Mouse (Mus musculus) liver, embryonic 15.5 days (tissue): ENCODE data around the gene Cep55. TPM values are rescaled to one million over a fixed set of nuclear protein-coding genes. Genes with fewer than 3 reads are reported as not detected.
A peak's percentile ranks its signal among the peaks of the same experiment; 100 is the strongest.

Source experiments
- ATAC-seq: fragments of 200-750 bp; cut with Nextera tagmentation; 2 replicates; pipeline ENCODE4 v1.8.0; 2017; ENCODE audit warnings: moderate number of reproducible peaks, mild to moderate bottlenecking, moderate library complexity; ENCODE audit not compliant: insufficient read depth
- H3K27ac ChIP-seq: fragments of 300-500 bp; sonication (generic); replicated peaks from 2 replicates; pipeline ENCODE4 v1.5.1; 2015; ENCODE audit warnings: mild to moderate bottlenecking, inconsistent platforms
- H3K27me3 ChIP-seq: fragments of 300-500 bp; sonication (generic); 2 replicates; pipeline ENCODE4 v1.6.1; 2015; ENCODE audit warnings: mild to moderate bottlenecking, inconsistent platforms
- H3K36me3 ChIP-seq: fragments of 300-500 bp; sonication (generic); replicated peaks from 2 replicates; pipeline ENCODE4 v1.6.1; 2015; ENCODE audit warnings: moderate library complexity, mild to moderate bottlenecking, inconsistent platforms
- H3K4me1 ChIP-seq: fragments of 300-500 bp; sonication (generic); replicated peaks from 2 replicates; pipeline ENCODE4 v1.6.1; 2015; ENCODE audit warnings: inconsistent platforms
- H3K4me2 ChIP-seq: fragments of 300-500 bp; sonication (generic); 2 replicates; pipeline ENCODE4 v1.6.1; 2015; ENCODE audit warnings: moderate library complexity, mild to moderate bottlenecking, inconsistent platforms
- H3K4me3 ChIP-seq: fragments of 300-500 bp; sonication (generic); replicated peaks from 2 replicates; pipeline ENCODE4 v1.5.1; 2015; ENCODE audit warnings: mild to moderate bottlenecking, inconsistent platforms
- H3K9ac ChIP-seq: fragments of 300-500 bp; sonication (generic); 2 replicates; pipeline ENCODE4 v1.6.1; 2015; ENCODE audit warnings: moderate library complexity, mild to moderate bottlenecking, inconsistent platforms
- H3K9me3 ChIP-seq: fragments of 300-500 bp; sonication (generic); replicated peaks from 2 replicates; pipeline ENCODE4 v1.6.1; 2016; ENCODE audit warnings: inconsistent platforms
- WGBS: fragments of 180-500 bp; shearing (Covaris S2); methylation state at CpG from one replicate; pipeline ENCODE4 v1.1.7; 2015; ENCODE audit warnings: mixed read lengths; ENCODE audit not compliant: insufficient replicate concordance; 5-methylcytosine and 5-hydroxymethylcytosine counted together
- polyA plus RNA-seq: library from polyadenylated mRNA; unstranded; fragments of >200 nt; fragmentation: Nextera tagmentation; extraction: Ambion mirVana; gene quantifications from 2 replicates; pipeline ENCODE4 v1.2.1, GENCODE M21; 2015

The Cep55 gene
- polyA plus RNA-seq, 1 experiment from 2014 or later: 5.3 TPM

DNA sequence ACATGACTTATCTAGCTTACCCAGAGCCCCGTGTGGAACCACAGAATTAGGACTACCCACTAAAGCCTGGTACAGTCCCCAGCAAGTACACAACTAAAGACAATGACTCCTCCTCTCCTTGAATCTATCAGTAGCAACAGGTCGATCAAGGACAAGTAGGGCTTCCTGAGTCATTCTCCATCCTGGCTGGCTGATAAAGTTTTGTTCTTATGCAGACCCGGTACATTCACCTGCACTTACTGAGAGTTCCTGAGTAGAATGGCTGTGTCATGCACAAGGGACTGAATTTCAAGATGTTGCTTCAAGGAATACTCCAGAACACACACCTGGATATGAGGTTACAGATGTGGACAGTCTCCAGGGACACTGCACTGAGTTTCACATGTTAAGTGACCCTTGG is 9.6 kb upstream of the Cep55 start:
- Histone ChIP-seq H3K4me3 (no peak overlapping the region), H3K27ac (no peak overlapping the region), H3K9ac (no peak overlapping the region), H3K27me3 (peaks cover 47% of the 10 kb centered on the region), H3K9me3 (no peaks in the 10 kb centered on the region), H3K4me1 (no peaks in the 10 kb centered on the region; the same call in 1 of the 2 replicates), H3K36me3 (no peaks in the 10 kb centered on the region), H3K4me2 (no peak overlapping the region)
- no peak for ATAC-seq
- 59% methylated on average over 3 of the region's 3 CpGs for WGBS

- no peak for ATAC-seq
- 61% methylated on average over 1 of the region's 1 CpGs for WGBS
- H3K36me3 ChIP-seq: no peaks in the 10 kb centered on the region
- H3K9me3 ChIP-seq: no peaks in the 10 kb centered on the region
- H3K4me3 ChIP-seq: no peak overlapping the region
- no peak overlapping the region for H3K27ac ChIP-seq
- H3K27me3 ChIP-seq: peaks cover 47% of the 10 kb centered on the region
- peaks cover 10% of the 10 kb centered on the region; the same call in 1 of the 2 replicates for H3K4me1 ChIP-seq
- no peak overlapping the region for H3K4me2 ChIP-seq
- no peak overlapping the region for H3K9ac ChIP-seq
Observed at GRCm38 (mm10) chr19:38049686-38050085, 5.1 kb upstream of the Cep55 start.

GRCm38 (mm10) chr19:38053227-38054041 is 1.4 kb upstream of the Cep55 start:
- H3K27me3 ChIP-seq: peaks cover 42% of the 10 kb centered on the region
- 16% methylated on average over 8 of the region's 8 CpGs for WGBS
- peak overlapping the region; percentile 61 for H3K4me2 ChIP-seq
- peaks cover 14% of the 10 kb centered on the region for H3K4me1 ChIP-seq
- peak overlapping the region; percentile 64 for H3K4me3 ChIP-seq
- H3K9me3 ChIP-seq: no peaks in the 10 kb centered on the region
- 0 out of 2 replicates have a peak, but pooled peaks cover 3% of the 10 kb centered on the region for H3K36me3 ChIP-seq
- no peak for ATAC-seq
- no peak overlapping the region for H3K27ac ChIP-seq
- no peak overlapping the region for H3K9ac ChIP-seq

DNA sequence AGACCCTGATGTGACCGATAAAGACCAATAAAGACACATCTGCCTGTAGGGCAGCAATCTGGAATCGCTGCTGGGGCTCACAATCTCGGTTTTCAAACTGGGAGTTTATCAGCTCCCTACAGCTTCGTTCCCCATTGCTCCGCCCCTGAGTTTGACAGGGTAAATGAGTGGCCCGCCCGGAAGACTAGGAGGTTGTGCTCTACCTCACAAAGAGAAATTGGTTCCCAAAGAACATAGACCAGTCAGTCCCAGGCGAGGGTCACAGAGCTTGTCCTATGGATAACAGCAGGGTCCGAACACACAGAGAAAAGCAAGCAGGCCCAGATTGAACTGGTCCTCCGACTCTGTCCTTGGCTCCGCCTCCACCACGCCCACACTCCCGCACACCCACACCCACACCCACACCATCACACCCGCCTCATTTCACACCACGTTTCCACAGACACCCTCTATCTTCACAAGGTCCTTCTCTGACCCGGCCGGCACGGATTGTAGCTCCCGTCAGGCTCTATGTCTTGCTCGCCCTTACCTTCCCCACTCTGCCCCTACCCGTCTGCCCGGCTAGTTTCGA is 577 bp upstream of the Cep55 start:
- Histone ChIP-seq H3K9me3 (no peaks in the 10 kb centered on the region), H3K9ac (no peak overlapping the region), H3K36me3 (0 out of 2 replicates have a peak, but pooled peaks cover 3% of the 10 kb centered on the region), H3K4me3 (peak overlapping the region; percentile 64), H3K27me3 (peaks cover 42% of the 10 kb centered on the region), H3K4me2 (peak overlapping the region; percentile 61), H3K27ac (no peak overlapping the region), H3K4me1 (peaks cover 14% of the 10 kb centered on the region)
- peak; percentile 78 for ATAC-seq
- under 1% methylated on average over 23 of the region's 23 CpGs for WGBS

- no peak overlapping the region for H3K27ac ChIP-seq
- H3K4me2 ChIP-seq: peak overlapping the region; percentile 61
- ATAC-seq: no peak
- H3K4me3 ChIP-seq: peak overlapping the region; percentile 64
- H3K9ac ChIP-seq: no peak overlapping the region
- H3K4me1 ChIP-seq: peaks cover 14% of the 10 kb centered on the region
- WGBS: 7% methylated on average over 6 of the region's 6 CpGs
- peaks cover 7% of the 10 kb centered on the region for H3K36me3 ChIP-seq
- peaks cover 42% of the 10 kb centered on the region for H3K27me3 ChIP-seq
- no peaks in the 10 kb centered on the region for H3K9me3 ChIP-seq
Observed at GRCm38 (mm10) chr19:38055798-38056197, 987 bp downstream of the Cep55 start.

GRCm38 (mm10) chr19:38056276-38056675 is 1.5 kb downstream of the Cep55 start:
- 39% methylated on average over 3 of the region's 3 CpGs for WGBS
- H3K27ac ChIP-seq: no peak overlapping the region
- H3K4me3 ChIP-seq: no peak overlapping the region
- H3K36me3 ChIP-seq: peaks cover 7% of the 10 kb centered on the region
- peaks cover 40% of the 10 kb centered on the region for H3K27me3 ChIP-seq
- 0 out of 2 replicates have a peak overlapping the region, but pooled peaks have one; percentile 4 for H3K4me2 ChIP-seq
- H3K4me1 ChIP-seq: peaks cover 14% of the 10 kb centered on the region
- H3K9me3 ChIP-seq: no peaks in the 10 kb centered on the region
- H3K9ac ChIP-seq: no peak overlapping the region
- ATAC-seq: no peak

DNA sequence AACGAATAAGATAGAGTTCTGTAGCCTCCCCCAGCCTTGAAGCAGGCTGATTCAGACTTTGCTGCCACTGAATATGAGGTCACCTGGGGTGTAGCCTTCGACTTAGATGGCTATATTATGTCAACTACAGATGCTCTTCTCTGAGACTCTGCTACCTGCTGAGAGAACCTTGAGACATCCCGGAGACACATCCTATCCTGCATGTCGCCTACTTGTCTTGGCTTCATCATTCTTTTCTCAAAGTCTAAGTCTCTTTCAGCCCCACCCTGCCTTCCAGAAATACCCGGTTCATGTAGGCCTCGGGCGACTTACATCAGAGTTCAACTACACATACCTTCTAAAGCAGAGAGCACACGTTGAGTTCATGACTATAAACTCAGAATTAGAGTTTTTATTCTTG is 2.1 kb downstream of the Cep55 start:
- Histone ChIP-seq H3K9ac (no peak overlapping the region), H3K36me3 (peaks cover 7% of the 10 kb centered on the region), H3K4me3 (no peak overlapping the region), H3K4me2 (no peak overlapping the region), H3K4me1 (peaks cover 14% of the 10 kb centered on the region), H3K9me3 (no peaks in the 10 kb centered on the region), H3K27ac (no peak overlapping the region), H3K27me3 (peaks cover 38% of the 10 kb centered on the region)
- 74% methylated on average over 8 of the region's 8 CpGs for WGBS
- no peak for ATAC-seq

DNA sequence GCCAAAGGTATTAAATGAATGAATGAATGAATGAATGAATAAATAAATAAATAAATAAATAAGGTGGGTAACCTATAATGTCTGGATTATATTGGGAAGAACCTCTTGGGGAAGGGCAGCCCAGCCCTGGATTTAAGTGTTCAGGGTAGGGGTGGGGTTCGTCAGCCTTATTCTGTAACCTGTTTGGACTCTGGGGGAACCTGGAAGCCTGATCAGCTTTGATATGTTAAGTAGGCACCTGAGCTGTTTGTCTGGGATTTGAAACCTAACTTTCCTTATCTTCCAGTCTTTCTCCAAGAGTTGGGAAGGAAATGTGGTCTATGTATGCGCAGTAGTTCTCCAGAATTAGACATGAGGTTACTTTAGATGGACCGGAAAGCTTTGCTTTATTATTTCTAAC is 8.4 kb downstream of the Cep55 start:
- peaks cover 9% of the 10 kb centered on the region for H3K36me3 ChIP-seq
- no peak overlapping the region for H3K27ac ChIP-seq
- WGBS: 62% methylated on average over 3 of the region's 3 CpGs
- no peaks in the 10 kb centered on the region for H3K4me1 ChIP-seq
- no peak overlapping the region for H3K4me3 ChIP-seq
- no peak overlapping the region for H3K9ac ChIP-seq
- no peaks in the 10 kb centered on the region for H3K27me3 ChIP-seq
- ATAC-seq: no peak
- no peaks in the 10 kb centered on the region for H3K9me3 ChIP-seq
- H3K4me2 ChIP-seq: no peak overlapping the region

DNA sequence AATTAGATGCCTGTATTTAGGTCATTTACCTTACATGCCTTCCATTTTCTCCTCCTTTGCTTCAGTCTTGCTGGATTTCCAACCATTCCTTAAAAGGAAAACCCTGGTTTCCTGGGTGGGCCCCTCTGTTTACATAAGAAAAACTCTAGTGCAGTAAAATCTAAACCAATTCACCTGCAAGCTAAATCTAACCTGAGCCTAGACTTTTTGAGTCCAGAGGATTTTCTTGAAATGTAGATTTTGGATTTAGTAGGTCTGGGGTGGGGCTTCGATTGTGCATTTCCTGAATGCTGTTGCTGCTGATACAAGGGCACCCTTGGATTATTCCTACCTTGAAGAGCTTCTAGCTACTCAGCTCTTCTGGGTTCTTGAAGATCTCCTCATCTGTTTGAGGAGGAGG is 9.2 kb downstream of the Cep55 start:
- Histone ChIP-seq H3K27ac (no peak overlapping the region), H3K4me2 (no peak overlapping the region), H3K9me3 (no peaks in the 10 kb centered on the region), H3K36me3 (peaks cover 9% of the 10 kb centered on the region), H3K9ac (no peak overlapping the region), H3K4me3 (no peak overlapping the region), H3K27me3 (no peaks in the 10 kb centered on the region), H3K4me1 (no peaks in the 10 kb centered on the region)
- 63% methylated on average over 1 of the region's 1 CpGs for WGBS
- ATAC-seq: no peak

- Histone ChIP-seq H3K36me3 (peaks cover 21% of the 10 kb centered on the region; the same call in 1 of the 2 replicates), H3K9ac (no peak overlapping the region), H3K27me3 (no peaks in the 10 kb centered on the region), H3K9me3 (no peaks in the 10 kb centered on the region), H3K4me1 (no peaks in the 10 kb centered on the region), H3K4me3 (no peak overlapping the region), H3K27ac (no peak overlapping the region), H3K4me2 (no peak overlapping the region)
- no peak for ATAC-seq
- 85% methylated on average over 5 of the region's 5 CpGs for WGBS
Observed at GRCm38 (mm10) chr19:38073226-38073625, 18.4 kb downstream of the Cep55 start.

- WGBS: 65% methylated on average over 11 of the region's 11 CpGs
- H3K9me3 ChIP-seq: no peaks in the 10 kb centered on the region
- H3K4me3 ChIP-seq: no peak overlapping the region
- no peak overlapping the region for H3K27ac ChIP-seq
- no peaks in the 10 kb centered on the region for H3K4me1 ChIP-seq
- ATAC-seq: no peak
- no peak overlapping the region for H3K4me2 ChIP-seq
- H3K36me3 ChIP-seq: peaks cover 17% of the 10 kb centered on the region; the same call in 1 of the 2 replicates
- H3K9ac ChIP-seq: no peak overlapping the region
- no peaks in the 10 kb centered on the region for H3K27me3 ChIP-seq
Observed at GRCm38 (mm10) chr19:38075051-38075450, 20.2 kb downstream of the Cep55 start.
